Mouse (Mus musculus): ENCODE data around the gene Rprd2.
"Not testable (repeated sequence)": the region's sequence is repeated elsewhere in the genome, so short reads cannot be mapped to it uniquely, and the experiment has no call there.

The Rprd2 gene

DNA sequence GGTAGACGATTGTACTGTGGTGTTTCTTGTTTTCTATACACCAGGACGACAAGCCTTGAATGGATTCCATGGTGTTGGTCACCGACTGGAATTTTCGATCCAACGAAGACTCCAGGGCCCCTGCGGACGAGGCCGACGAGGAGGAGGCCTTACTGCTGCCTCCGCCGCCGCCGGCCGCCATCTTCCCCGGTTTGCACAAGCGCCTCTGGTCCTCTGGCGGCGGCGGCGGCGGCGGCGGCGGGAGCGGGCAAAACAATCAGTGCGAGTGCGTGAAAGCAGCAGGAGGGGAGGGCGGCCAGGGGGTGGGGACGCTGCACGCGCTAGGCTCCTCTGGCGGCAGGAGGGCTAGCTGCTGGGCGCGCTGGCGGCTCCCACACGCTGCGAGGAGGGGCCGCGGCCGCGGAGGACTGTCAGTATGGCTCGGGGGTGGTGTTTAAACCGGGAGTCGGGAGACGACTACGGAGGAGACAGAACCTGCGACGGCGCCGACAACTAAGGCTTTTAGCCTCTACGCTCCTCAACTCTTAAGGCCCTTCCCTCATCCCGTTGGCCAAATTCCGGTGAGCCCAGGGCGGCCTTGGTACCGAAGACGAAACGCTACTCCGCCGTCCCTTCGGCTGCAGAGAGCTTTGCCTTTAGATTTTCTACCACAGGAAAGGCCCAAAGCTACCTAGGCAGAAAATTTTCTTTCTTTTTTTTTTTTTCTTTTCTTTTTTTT is at the start of gene Rprd2:
Gene Rprd2 (minus strand): TSS at position 293 of the 718 bp plus-strand sequence.
- peak; percentile 71 to 72 for DNase-seq (ENCODE audit: low spot score in 2 of 2)

DNA sequence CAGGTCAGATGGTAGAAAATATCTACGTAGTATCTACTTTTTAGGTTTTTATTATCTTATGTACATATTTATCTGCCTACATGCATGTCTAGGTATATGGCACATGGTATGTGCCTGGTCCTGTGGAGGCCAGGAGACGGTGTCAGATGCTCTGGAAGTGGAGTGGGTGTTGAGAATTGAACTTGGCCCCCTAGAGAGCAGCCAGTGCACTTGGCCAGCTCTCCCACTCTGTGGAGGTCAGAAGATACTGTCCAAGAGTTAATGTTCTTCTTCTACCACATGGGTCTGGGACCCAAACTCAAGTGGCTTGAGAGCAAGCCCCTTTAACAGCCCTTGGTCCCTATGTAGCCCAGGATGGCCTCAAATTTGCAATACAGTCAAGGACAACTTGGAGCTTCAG is 48.7 kb upstream of the Rprd2 start:
- DNase-seq (ENCODE audit: low spot score in 2 of 2) = no peak

DNA sequence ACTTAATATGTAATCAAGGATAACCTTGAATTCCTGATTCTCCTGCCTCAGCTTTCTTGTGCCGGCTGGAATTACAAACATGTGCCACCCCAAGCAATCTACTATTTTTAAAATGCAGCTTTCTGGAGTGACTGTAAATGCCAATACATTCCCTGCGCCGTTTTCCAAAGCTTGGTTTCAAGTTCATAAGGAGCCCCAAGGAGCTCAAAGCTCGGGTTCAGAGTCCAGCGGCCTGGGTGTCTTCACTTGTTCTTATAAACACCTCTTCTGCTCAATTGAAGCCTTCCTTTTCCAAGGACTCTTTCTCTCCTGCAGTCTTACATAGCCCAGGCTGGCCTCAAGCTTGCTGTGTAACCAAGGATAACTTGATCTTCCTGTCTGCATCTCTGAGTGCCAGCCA is 47.4 kb upstream of the Rprd2 start:
- no peak for DNase-seq (ENCODE audit: low spot score in 2 of 2)

DNA sequence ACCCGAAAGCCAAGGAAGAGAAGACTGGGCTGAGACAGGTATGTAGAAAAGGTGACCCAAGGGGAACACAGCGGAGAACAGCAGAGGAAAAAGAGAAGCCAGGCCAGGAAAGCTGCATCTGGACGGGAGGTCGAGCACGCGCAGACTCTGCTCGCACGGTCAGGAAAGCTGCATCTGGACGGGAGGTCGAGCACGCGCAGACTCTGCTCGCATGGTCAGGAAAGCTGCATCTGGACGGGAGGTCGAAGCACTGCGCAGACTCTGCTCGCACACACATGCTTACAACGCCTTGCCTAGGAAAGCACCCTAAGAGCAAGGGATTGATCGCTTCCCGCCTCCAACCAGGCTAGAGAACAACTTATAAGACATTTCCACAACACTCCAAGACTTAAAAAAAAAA is 46.9 kb upstream of the Rprd2 start:
- DNase-seq (ENCODE audit: low spot score in 2 of 2) = no peak

DNA sequence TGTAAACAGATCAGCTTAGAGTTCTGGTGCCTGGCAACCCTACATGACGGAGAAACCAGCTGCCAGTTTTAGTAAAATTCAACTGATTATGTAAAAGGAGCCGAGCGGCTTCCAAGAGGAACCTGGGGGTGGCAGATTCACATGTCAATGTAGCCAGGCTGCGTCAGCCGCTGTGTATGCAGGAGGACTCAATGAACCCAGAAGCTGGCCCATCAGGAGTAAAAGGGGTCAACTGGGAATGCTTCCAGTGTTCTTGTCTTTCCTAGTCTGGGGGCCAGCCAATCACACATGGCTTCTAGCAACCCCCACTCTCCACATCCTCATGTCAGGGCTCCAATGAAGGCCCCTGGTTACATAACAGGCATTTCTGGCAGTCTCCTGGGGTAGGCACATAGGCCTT is 46.4 kb upstream of the Rprd2 start:
- DNase-seq (ENCODE audit: low spot score in 2 of 2) = no peak

DNA sequence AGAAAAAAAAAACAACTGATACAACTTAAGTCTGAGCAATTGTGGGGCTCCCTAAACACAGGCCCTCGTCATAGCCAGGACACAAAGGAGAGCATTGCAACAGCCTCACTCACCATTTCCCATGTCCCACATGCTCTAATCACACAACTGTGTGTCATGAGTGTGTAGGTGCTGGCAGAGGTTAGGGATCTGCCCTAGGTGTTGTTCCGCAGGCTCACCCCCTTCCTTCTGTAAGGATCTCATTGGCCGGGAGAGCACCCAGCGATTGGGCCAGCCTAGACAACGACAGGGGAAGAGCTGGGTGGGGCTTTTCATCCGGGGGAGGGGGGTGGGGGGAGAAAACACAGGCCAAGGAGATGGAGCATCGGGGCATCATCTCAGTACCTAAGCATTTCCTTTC is 44.9 kb upstream of the Rprd2 start:
- DNase-seq (ENCODE audit: low spot score in 2 of 2) = no peak

DNA sequence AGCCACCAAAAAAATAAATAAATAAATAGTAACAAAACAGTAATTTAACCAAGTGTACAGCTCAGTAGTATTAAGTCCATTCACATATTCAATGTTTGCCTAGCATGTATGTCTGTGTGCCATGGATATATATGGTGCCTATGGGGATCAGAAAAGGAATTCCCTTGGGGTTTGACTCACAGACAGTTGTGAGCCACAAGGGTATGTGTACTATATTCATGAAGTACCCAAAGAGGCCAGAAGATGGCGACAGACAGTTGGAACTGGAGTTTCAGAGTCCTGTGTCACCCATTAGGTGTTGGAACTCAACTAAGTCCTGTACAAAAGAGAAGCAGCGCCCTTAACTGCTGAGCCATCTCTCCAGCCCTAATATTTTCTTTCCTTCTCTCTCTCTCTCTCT is 43.1 kb upstream of the Rprd2 start:
- peak; percentile 74 to 85 for DNase-seq (ENCODE audit: low spot score in 2 of 2)

DNA sequence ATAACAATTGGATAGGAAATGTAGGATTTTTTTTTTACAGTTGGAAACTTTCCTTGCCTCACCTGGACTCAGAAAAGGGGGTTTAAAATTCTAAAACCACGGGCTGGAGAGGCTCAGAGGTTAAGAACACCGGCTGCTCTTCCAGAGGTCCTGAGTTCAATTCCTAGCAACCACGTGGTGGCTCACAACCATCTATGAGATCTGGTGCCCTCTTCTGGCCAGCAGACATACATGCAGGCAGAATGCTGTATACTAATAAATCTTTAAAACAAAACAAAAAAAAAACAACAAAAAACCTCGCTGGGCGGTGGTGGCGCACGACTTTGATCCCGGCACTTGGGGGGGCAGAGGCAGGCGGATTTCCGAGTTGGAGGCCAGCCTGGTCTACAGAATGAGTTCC is 42.6 kb upstream of the Rprd2 start:
- no peak for DNase-seq (ENCODE audit: low spot score in 2 of 2)

DNA sequence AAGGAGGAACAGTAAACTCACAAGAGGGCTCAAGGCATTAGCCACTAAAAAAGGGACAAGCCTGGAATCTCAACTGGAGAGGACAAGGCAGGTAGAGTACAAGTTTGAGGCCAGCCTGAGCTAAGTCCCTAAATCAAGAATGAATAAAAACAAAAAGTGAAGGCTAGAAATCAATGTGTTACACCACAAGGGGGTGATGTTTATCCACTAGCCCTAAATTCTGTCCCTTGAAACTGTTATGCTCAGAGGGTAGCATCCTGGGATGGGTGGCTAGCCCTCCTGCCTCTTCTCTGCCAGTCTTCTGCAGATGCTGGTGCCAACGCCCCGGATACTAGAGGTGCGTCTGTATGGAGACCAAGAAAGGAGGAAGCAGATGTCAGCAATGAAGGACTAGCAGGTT is 41.7 kb upstream of the Rprd2 start:
- no peak for DNase-seq (ENCODE audit: low spot score in 2 of 2)

DNA sequence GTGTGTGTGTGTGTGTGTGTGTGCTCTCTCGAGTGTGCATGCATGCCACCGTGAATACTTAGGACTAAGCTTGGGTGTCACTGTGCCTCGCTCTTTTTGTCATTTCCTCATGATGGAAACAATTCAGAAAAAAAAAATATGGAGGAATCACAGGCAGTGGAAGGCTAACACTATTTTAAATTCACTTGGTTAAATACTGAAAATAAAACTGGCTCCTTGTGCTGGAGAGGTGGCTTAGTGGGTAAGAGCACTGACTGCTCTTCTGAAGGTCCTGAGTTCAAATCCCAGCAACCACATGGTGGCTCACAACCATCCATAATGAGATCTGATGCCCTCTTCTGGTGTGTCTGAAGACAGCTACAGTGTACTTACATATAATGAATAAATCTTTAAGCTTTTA is 39.6 kb upstream of the Rprd2 start:
- not testable (repeated sequence) for DNase-seq (ENCODE audit: low spot score in 2 of 2)

DNA sequence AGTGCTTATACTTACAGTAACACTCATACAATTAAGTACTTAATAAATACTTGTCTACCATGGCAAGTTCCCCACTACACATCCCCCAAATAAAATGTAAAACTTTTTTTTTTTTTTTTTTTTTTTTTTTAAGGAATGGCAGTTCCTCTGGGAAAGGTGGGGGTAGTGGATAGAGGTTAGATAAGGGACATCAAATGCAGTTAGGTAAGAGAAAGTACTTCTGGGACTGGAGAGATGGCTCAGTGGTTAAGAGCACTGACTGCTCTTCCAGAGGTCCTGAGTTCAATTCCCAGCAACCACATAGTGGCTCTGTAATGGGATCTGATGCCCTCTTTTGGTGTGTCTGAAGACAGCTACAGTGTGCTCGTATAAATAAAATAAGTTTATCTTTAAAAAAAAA is 38.4 kb upstream of the Rprd2 start:
- DNase-seq (ENCODE audit: low spot score in 2 of 2) = not testable (repeated sequence)

DNA sequence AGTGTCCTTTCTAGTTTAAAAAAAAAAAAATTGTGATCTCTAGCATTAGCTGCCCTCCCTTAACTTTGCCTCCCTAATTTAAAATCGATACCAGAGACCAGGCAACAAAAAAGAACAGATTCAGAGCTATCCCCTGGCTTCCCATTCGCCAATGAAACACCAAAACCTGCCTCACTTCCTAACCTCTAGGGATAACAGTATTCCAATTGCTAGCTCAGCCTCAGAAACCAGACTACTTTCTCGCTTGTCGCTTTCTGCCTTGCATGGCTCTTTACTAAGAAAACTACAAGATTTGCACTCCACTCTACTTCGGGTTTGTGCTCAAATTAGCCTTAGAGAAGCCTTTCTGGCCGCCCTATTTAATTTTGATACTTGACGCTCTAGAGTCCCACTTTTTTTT is 37.5 kb upstream of the Rprd2 start:
- no peak for DNase-seq (ENCODE audit: low spot score in 2 of 2)

DNA sequence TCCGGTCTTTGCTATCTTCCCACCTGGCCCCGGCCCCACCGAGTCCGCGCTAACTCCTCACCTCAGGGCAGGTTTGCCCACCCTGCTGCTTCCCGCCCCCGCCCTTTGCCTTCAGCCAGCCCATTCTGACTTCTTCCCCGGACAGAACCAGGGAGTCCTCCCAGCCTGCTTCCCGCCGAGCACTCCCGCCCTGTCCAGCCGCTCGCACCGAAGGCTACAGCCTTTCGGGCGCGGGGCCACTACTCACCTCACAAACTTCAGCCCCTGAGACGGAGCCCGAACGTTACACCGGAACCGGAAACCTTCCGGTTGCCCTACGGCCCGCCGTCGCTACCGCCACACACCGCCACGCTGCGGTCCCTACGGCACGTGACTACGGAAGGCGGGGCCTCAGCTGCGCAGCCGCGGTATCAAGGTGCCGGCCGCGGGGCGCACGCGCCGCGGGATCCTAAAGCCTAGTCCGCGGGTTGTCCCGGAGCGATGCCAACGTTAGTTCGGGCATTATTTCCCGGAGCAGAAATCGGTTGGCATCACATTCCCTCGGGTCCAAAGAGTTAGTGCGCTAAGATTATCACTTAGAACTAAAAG is 36.9 kb upstream of the Rprd2 start, which contains the start of gene Prpf3:
Gene Prpf3 (minus strand): TSS at position 384 of the 588 bp plus-strand sequence.
- DNase-seq (ENCODE audit: low spot score in 2 of 2) = peak; percentile 92 to 93

DNA sequence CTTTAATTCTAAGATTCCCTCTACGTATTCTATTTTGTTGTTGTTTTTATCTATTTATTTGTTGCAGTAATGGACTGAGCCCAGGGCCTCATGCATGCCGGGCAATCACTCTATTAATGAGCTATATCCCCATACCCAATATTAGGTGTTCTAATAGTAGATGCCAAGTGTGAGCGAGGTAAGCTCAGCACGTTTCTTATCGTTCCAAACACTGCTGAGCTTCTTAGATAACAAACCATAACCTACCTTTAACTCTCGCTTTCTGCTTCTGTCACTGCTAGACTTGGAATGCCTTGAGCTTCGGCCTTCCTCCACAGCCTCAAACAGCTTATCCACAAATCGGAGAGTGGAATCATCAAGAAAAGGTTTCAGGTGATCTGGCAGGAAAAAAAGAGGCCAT is 32.7 kb upstream of the Rprd2 start:
- DNase-seq (ENCODE audit: low spot score in 2 of 2) = no peak

DNA sequence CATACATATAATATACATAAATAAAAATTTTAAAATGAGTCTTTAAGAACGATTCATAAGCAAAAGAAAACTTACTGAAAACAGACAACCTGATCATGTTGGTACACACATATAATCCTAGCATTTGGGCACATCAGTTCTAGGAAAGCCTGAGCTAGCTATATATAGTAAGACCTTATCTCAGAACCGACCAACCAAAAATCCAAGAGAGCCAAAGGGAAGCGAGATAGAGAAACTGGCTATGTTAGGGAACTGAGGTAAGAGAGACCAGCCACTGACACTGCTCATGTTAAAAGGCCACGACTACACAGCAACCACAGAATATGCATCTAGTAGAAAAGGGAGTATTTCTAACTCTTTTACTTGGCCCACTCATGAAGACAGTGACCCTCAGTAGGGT is 31.9 kb upstream of the Rprd2 start:
- DNase-seq (ENCODE audit: low spot score in 2 of 2) = no peak

DNA sequence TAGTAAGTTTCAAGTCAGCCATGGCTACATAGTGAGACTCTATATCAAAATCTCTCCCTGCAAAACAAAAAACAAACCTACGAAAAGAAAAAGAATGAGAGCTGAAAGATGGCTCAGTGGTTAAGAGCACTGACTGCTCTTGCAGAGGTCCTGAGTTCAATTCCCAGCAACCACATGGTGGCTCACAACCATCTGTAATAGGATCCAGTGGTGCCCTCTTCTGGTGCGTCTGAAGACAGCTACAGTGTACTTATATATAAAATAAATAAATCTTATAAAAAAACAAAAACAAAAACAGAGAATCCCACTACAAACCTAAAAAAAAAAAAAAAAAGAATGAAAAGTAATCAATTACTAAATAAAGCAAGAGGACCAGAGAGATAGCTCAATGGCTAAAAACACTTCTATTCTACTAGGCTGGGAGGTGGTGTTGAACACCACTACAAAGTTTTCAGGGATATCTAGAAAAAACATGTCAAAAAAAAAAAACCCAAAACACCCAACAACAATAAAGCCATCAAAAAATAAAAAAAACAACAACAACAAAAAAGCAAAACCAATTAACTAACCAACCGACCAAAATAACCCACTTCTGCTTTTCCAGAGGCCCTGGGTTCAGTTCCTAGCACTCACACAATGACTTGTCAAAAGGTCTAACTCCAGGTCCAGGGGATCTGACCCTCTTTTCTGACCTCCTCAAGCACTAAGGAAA is 24.0 kb upstream of the Rprd2 start:
- no peak for DNase-seq (ENCODE audit: low spot score in 2 of 2)

DNA sequence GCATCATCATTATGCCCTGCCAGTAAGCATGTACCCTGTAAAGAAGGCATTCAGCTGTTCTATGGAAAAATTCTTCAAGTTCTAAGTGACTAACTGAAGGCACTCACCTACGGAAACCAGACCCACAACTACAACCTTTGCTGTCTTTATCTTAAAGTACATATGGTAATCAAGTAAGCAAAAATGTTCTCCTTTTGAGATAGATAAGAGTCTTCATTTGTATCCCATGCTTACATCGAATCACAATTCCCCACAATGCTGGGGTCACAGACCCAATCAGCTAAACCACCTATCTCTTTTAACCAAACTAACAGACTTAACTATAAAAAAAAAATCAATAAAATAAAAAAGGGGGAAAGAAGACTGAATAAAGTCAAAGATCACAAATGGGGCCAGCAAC is 20.6 kb upstream of the Rprd2 start:
- no peak for DNase-seq (ENCODE audit: low spot score in 2 of 2)

DNA sequence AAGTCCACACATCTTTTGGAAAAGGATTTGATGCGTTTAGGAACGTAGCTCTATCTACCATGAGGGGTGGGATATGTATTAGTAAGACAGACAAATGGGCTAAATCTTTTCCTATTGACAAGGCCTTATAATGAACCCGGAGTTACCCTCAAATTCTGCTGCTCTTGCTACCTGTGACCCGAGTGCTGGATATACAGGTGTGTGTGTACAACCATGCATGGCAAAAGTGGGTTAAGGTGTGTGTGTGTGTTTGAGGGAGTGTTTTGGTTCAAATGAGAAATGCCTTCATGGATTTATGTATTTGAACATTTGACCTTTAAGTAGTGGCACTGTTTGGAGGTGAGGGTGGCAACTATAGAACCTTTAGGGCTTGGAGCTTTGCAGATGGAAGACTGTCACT is 10.4 kb upstream of the Rprd2 start:
- DNase-seq (ENCODE audit: low spot score in 2 of 2) = no peak

DNA sequence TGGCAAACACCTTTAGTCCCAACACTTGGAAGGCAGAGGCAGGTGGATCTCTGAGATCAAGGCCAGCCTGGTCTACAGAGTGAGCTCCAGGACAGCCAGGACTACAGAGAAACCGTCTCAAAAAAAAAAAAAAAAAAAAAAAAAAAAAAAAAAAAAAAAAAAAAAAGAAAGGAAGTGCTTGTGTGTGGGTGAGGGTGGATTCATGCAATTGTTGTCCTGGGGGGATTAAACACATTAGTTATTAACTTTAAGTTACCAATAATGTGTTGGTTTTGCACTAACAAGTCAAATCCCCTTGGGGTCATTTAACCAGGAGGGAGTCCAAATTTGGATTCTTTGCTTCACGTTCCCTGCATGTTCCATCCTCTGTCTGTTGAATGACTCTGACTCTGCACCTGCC is 7.6 kb upstream of the Rprd2 start:
- DNase-seq (ENCODE audit: low spot score in 2 of 2) = no peak

DNA sequence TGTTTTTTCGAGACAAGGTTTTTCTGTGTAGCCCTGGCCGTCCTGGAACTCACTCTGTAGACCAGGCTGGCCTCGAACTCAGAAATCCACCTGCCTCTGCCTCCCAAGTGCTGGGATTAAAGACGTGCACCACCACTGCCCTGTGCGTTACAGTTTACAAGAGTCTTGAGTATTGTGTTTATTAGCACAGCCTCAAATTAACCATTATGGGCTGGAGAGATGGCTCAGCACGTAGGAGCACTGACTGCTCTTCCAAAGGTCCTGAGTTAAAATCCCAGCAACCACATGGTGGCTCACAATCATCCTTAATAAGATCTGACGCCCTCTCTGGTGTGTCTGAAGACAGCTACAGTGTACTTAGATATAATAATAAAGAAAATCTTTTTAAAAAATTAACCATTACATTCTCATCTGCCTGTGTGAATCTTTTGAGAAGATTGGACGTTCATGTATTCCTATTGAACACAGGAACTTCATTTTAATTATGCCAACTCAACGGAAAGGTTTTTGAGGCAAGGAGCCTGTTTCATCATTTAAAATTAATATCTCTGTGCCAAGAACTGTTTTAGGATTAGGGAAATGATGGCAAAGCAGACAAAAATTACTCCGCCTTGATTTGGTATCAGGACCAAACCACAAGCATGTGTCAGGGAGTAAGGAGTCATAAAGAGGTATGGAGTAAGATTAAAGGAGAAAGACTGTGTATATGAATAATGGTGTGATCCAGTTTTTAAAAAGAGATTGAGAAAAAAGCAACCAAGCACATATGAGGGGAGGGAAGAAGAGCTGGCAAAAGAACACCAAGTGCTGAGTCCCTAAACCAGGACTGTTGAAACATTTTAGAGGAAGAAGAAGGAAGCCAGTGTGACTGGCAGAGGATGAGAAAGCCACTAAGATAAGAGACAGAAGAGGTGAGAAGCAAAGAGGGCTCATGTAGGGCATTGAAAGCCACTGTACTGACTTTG is 1.7 kb upstream of the Rprd2 start:
- DNase-seq (ENCODE audit: low spot score in 2 of 2) = peak in 1 of 2 experiments; percentile 8

DNA sequence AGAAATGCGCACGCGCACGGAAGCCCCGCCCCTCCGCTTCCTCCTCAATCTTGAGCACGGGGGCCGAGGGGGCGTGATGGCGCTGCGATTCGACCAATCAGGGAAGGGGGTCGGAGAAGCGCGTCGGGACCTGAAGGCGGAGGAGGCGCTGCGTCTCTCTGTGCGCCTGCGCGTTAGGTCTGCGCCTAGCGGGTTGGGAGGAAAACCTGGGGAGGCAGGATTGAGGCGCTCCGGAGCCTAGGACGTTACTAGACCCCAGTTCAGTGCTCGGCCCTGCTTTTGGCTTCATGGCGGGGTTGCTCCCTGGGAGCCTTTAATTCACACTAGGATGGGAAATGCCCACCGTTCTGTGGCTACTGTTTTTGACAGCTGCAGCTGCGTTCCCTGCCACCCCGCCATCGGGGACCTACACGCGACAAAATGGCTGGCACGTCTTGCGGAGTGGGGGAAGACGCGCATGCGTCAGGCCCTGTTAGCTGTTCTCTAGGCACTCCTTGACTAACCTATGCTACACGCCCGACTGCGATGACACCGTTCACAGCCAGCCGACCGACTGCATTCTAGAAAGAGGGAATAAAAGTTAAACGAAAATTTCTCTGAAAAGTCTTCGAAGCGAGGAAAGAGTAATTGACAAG is 805 bp upstream of the Rprd2 start:
- DNase-seq (ENCODE audit: low spot score in 2 of 2) = peak; percentile 100
